Mouse (Mus musculus): ENCODE measurements at regions not wholly inside any gene's neighbourhood (a gene's known extent, or its start where the extent isn't known, plus 50 kb on each side); places are given as distances from the start of the nearest gene placed in this dataset.

- TF ChIP-seq CTCF (IDR thresholded peaks at IDR 0.05; ENCODE audit: low read depth) (no peak), EP300 (optimal IDR thresholded peaks at IDR 0.05) (no peak)
These were observed 535.1 kb upstream of the Alcam start for GRCm38 (mm10) chr16:52988852-52989397.
